Mouse (Mus musculus) gastrocnemius, postnatal 4 days (tissue): ENCODE measurements around the gene Gpr63. TPM values are rescaled to one million over a fixed set of nuclear protein-coding genes. Genes with fewer than 3 reads are reported as not detected.
"Not testable (repeated sequence)": the region's sequence is repeated elsewhere in the genome, so short reads cannot be mapped to it uniquely, and the experiment has no call there.

ENCODE experiments used
- DNase-seq, 2 experiments: peaks; one replicate each; pipeline ENCODE4 v3.0.0; 2021 to 2022; ENCODE audit warnings: low spot score in 2 of 2, mixed read lengths in 2 of 2
- total RNA-seq, 2 experiments: library from RNA; stranded (reverse); gene quantifications; 2 replicates each; pipeline ENCODE4 v1.2.3; 2021

Gene Gpr63
- total RNA-seq, 2 experiments from 2014 or later, result 4.0 to 4.9 TPM

- not testable (repeated sequence) for DNase-seq
Measured at GRCm38 (mm10) chr4:25055541-25055940, 89.3 kb downstream of the Gpr63 start.

Other genes with a start within 250 kb of the Gpr63 start
- gene Klhl32, start 115.3 kb upstream of the Gpr63 start, total RNA-seq, result under 1 TPM; 0.39 to 0.62 TPM
- gene Ndufaf4, start 68.3 kb upstream of the Gpr63 start, total RNA-seq, result 10 to 100 TPM; 23.0 to 25.4 TPM